Mouse (Mus musculus) lung, postnatal 4 days (tissue): ENCODE measurements around the gene Smad1.

Experiments used
- DNase-seq, 2 experiments: peaks; one replicate each; pipeline ENCODE4 v3.0.0; 2021

Smad1 gene

DNA sequence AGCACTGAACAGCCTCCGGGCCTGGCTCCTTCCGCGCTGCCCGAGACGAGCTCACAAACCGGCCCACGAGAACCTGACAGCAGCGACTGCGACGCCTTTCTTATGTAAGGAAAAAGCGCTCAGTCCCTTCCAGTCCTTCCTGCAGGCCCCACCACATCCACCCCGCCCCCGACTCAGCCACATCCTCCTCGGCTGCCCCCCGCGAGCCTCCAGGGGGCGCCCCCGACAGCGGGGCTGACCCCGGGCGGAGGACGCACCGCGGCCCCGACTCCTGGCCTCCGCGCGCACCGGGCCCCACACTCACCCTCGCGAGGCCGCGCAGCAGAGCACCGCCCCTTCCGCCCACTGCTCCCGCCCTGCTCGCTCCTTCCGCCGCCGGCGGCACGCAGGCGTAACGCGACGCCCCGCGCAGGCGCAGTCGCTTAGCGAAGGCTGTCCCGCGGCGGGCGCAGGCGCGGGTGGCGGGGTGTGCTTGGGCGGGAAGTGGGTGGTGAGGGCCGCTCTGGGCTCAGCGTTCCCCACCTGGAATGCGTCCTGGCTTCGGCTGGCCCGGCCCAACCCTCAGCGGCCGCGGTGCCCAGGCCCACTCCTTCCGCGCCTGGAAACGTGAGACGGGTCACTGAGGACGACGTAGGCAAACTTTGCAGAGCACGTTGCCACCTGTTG lies 104.6 kb downstream of the Smad1 start, which contains the start of gene Mmaa:
Mmaa (minus strand) TSS at position 328 of the 666 bp plus-strand sequence.
- DNase-seq: peak; percentile 99 to 100

- DNase-seq: no peak
These were observed 105.5 kb downstream of the Smad1 start for GRCm38 (mm10) chr8:79293841-79294240.

GRCm38 (mm10) chr8:79292712-79293264 lies 106.5 kb downstream of the Smad1 start:
- DNase-seq: no peak

DNA sequence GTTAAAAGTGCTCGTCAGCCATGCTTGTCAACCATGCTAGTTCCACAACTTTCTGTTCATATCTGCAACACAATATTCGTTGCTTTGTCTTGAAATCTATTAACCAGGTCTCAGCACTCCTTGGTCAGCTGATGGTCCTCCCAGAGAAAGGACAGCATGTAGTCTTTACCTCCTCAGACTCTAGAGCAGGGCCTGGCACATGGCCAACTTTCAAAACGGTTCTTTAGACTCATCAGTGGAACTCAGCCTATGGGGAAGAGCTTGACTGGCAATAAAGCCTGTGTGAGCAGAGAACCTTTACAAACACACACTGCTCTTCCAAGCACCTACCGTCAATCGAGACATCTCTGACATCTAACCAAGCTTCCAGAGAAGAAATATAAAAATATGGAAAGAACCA lies 109.7 kb downstream of the Smad1 start:
- no peak for DNase-seq

- no peak for DNase-seq
These were observed 110.6 kb downstream of the Smad1 start for GRCm38 (mm10) chr8:79288681-79289080.
